Mouse (Mus musculus): Measurements from ENCODE around the gene Ypel2.
A peak's percentile ranks its signal among the peaks of the same experiment; 100 is the strongest.

Gene Ypel2

DNA sequence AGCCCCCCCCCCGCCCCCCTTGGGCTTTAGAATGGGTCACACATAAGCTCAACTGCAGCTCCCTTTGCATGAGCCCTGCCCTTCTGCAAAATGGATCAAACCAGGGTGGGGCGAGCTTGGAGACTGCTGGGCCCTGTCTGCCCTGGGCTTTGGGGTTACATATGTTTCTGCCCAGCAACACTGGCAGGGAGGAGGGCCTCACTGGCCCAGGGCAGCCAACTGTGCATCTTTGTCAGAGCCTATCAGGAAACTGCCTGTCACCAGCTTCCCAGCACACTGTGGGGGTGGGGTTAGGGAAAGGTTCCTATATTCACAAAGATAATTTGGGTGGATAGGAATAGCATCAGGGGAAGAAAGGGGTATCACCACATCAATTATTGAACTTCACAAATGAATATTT, 95.1 kb downstream of the Ypel2 start:
- no peak for DNase-seq (ENCODE audit: low read depth, low spot score)

DNA sequence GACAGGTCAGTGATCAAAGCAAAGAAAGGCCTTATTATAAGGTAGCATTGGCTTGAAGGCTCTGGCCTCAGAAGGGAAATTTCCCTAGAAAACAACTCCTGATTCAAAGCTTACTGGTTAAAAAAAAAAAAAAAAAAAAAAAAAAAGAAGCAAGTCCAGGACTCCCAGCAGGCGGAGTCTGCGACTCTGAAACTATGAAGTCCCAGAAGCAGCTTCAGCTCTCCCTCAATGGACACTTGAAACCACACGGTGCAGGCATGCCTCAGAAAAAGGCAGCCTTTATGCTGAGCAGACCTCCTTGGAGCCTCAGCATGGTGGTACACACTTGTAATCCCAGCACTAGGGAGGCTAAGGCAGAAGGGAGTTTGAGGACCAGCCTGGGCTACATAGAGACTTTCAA, 97.9 kb downstream of the Ypel2 start:
- no peak for DNase-seq (ENCODE audit: low read depth, low spot score)

DNA sequence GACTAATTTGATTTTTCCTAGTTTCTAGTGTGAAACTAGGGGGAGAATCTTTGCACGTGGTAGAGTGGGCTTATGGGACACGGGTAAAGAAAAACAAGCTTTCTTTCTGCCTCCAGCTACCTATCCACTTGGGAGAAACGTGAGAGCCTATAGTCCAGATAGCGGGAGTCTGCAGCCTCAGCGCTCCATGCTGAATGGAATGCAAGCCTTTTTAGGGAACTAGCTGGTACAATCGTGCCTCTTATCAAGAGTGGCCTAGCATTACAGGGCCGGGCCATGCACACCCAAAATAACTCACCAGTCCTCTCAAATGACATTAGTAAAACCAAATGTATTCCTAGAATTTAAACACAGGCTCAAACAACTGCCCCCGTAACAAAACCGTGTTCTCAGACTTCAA, 98.4 kb downstream of the Ypel2 start:
- DNase-seq (ENCODE audit: low read depth, low spot score) = no peak

DNA sequence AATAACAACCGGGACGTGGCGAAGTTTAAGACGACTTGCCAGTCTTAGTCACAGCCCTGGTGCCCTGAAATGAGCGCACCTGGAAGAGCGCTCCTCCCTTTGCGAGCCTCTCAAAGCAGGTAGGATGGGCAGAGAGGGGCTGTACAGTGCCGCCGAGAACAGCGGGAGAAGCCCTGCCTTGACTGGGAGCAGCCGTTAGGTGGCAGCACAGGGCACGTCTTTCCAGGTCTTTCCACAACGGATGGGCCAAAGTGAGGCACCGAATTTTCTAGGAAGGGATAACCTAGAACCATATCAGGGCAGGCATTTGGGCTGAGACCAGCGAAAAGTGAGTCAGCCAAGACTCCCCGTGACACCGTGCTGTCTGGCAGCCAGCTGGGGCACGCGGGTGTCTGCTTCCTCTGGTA, 99.3 kb downstream of the Ypel2 start:
- peak; percentile 83 for DNase-seq (ENCODE audit: low read depth, low spot score)

DNA sequence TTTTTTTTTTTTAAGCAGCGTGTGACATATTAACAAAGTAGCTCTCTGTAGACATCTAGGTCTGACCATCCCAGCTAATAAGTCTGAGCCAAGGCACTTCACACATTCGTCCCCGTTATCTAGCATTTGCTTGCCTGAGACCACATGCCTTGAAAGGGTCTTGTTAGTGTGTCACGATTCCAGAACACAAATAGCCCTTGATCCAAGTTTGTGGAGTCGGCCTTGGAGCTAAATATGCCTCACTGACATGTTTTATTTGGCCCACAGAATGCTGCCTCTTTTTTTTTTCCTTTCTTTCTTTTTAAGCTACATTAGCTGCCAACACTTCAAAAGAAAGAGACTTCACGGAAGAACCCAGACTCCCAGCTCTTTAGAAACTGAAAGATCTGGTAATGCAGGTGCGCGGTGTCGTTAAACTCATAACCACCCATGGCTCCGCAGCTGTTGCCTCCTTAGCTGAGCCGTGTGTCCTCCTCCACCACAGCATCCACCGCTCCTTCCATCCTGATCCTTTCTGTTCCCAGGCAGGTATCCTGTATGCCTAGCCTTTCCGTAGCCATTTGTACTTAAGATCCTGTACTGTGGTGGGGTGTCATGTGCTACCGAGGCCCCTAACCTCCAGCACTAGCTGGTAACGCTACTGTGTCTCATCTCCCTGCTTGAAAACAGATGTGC, 100.4 kb downstream of the Ypel2 start:
- DNase-seq (ENCODE audit: low read depth, low spot score) = no peak

All from ES-CJ7 (cell line).